Mouse (Mus musculus): ENCODE measurements at regions not wholly inside any gene's neighbourhood (a gene's known extent, or its start where the extent isn't known, plus 50 kb on each side); places are given as distances from the start of the nearest gene placed in this dataset.

DNA sequence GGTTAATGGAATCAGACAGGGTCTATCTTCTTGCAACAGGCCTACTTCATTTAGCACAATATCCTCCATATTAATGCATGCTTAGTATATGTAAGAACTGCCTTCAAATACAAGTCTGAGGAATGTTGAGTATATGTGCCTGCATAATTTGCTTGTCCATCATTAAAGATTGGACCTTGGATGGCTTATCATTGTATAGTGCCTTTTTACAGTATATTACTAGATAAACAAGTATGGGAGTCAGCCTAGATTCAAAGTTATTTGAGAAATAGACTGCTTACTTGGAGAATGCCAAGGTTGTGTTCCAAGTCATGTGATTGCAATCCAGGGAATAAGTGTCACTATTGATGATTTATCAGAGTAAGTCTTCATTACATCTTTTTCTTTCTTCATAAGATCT lies 491.6 kb upstream of the Btbd3 start:
- no peaks in the 10 kb centered on the region for H3K9me3 ChIP-seq
- H3K4me1 ChIP-seq, result no peaks in the 10 kb centered on the region
- no peaks in the 10 kb centered on the region for H3K27me3 ChIP-seq (ENCODE audit: insufficient read depth, poor library complexity, severe bottlenecking)
- no peak for DNase-seq (ENCODE audit: low spot score)
- no peaks in the 10 kb centered on the region for H3K36me3 ChIP-seq
- H3K4me3 ChIP-seq, result no peak overlapping the region
- no peak overlapping the region for H3K27ac ChIP-seq

DNA sequence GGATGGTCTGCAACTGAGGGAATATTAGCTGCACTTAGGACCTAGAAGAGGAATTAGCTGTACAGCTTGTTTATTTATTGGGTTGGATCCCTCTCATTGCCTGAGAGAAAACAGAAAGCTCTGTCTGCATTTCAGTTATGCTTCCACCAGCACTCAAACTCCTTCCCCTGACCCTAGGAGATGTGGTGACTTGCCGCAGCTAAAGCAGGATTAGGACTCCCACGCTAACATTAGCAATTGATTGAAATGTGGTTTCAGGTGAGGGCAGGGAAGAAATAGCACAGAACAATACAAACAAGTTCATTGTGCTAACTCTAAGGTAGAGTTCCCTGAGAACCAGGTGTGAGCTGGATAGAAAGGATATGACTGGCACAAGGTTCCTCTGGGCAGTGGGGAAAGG lies 496.9 kb upstream of the Btbd3 start:
- peaks cover 6% of the 10 kb centered on the region for H3K4me1 ChIP-seq
- no peak overlapping the region for H3K4me3 ChIP-seq
- WGBS, result 68% methylated on average over 2 of the region's 2 CpGs
- H3K27ac ChIP-seq, result no peak overlapping the region
- no peak for DNase-seq (ENCODE audit: low spot score)
- no peaks in the 10 kb centered on the region for H3K9me3 ChIP-seq
- no peaks in the 10 kb centered on the region for H3K36me3 ChIP-seq
- H3K27me3 ChIP-seq (ENCODE audit: insufficient read depth, poor library complexity, severe bottlenecking), result no peaks in the 10 kb centered on the region

DNA sequence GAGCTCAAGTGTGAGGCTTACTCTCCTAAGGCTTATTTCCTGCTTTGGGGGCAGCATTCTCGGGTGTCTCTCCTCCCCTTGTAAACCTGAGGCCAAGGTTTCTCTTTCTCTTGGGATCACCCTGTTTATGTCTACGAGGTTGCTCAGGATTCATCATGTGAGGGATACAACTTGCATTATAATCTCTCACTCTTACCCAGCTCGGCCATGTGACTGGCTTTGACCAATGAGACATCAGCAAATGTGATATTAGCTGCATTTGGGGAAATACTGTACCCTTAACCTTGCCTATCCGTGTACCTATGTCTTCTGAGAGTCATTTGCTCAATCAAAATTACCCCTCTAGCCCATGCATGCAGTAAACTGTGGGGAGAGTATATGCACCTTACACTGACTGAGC lies 498.0 kb upstream of the Btbd3 start:
- Histone ChIP-seq H3K4me3 (no peak overlapping the region), H3K27ac (no peak overlapping the region), H3K4me1 (peaks cover 6% of the 10 kb centered on the region), H3K27me3 (ENCODE audit: insufficient read depth, poor library complexity, severe bottlenecking) (no peaks in the 10 kb centered on the region), H3K9me3 (no peaks in the 10 kb centered on the region), H3K36me3 (no peaks in the 10 kb centered on the region)
- WGBS, result 71% methylated on average over 4 of the region's 4 CpGs
- DNase-seq (ENCODE audit: low spot score), result no peak

DNA sequence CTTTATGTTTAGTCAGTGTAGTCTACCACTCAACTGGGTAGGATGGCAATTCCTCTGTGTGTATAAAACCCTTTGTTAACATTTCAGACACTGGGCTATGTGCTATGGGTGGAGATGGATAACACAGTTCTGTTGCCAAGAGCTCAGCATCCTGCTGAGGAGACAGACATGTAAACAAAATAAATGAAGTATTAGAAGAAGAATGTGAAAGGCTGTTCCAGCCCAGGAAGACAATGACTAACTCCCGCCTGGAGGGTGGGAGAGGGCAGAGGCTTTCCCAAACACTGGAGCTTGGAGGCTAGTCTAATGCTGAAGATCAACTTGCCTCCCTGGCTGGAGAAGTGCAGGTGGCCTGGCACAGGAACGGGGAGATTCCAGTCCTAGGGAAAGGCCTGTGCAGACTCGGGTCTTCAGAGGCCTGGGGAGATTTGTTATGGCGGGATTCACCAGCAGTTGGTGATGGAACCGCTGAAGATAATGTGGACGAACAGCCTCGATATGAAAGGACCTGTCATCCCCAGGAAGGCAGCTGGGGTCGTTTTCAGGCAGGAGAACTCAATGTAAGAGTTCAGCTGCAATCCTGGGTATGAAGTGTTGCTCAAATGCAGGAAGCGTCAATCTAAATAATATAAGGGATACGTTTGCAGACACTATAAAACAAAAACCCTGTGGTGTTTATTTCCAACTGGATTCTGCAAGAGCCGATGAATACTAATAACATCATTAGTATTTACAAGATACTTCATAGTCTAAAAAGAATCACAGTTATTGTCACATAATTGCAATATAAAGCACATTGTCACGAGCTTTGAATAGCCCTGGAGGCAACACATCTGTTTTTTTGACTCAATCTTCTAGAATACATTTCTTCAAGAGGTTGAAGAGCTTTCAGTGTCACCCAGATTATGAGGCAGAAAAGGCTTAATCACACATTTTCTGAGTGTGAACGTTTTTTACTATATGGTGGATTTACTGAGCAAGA lies 498.8 kb upstream of the Btbd3 start:
- Histone ChIP-seq H3K4me1 (peaks cover 6% of the 10 kb centered on the region), H3K36me3 (no peaks in the 10 kb centered on the region), H3K9me3 (no peaks in the 10 kb centered on the region), H3K27me3 (ENCODE audit: insufficient read depth, poor library complexity, severe bottlenecking) (no peaks in the 10 kb centered on the region), H3K4me3 (no peak overlapping the region), H3K27ac (no peak overlapping the region)
- no peak for DNase-seq (ENCODE audit: low spot score)
- 58% methylated on average over 13 of the region's 13 CpGs for WGBS

DNA sequence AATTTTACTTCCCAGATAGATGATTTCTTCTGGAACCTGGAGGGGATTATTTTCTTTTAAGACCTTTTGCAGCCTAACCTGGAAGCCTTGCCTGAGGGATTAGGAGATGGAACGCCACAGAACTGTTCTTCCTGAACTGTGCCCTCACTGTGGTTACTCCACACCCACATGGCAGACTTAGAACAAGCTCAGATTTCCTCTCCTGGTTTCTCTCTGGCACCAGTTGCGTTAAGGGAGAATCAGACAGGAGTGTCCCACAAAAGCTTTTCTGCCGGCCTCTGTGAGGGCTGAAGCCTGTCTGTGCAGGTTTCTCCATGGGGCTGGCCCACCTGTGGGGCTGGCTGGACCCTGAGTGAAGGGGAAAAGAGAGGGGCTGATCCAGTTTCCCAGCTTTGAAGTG lies 500.1 kb upstream of the Btbd3 start:
- DNase-seq (ENCODE audit: low spot score), result no peak
- H3K4me3 ChIP-seq, result no peak overlapping the region

DNA sequence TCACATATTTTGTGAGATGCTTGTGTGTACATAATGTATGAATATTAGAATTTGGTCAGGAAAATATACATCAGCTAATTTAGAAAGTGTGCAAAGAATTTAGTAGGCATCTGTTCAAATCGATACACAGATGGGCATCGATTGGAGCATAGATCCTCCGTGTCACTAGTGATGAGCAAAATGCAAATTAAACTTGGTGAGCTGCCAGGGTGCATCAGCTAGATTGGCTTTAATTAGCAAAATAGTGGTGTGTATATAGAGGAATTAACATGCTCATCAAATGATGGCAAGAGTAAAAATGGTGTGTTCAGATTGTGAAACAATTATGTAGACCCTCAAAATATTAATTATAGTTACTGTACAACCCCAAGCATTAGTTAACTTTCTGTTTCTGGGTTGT lies 501.9 kb upstream of the Btbd3 start:
- DNase-seq (ENCODE audit: low spot score), result no peak
- Histone ChIP-seq H3K27me3 (ENCODE audit: insufficient read depth, poor library complexity, severe bottlenecking) (no peaks in the 10 kb centered on the region), H3K27ac (no peak overlapping the region), H3K4me3 (no peak overlapping the region), H3K4me1 (peaks cover 6% of the 10 kb centered on the region), H3K9me3 (no peaks in the 10 kb centered on the region), H3K36me3 (no peaks in the 10 kb centered on the region)
- 91% methylated on average over 3 of the region's 3 CpGs for WGBS

More for the DNA sequence above, 500.1 kb upstream of the Btbd3 start:
- H3K27me3 ChIP-seq (ENCODE audit: insufficient read depth, poor library complexity, severe bottlenecking), result no peaks in the 10 kb centered on the region
- no peaks in the 10 kb centered on the region for H3K36me3 ChIP-seq
- peaks cover 6% of the 10 kb centered on the region for H3K4me1 ChIP-seq
- WGBS, result 6% methylated on average over 3 of the region's 3 CpGs
- H3K9me3 ChIP-seq, result no peaks in the 10 kb centered on the region
- no peak overlapping the region for H3K27ac ChIP-seq

DNA sequence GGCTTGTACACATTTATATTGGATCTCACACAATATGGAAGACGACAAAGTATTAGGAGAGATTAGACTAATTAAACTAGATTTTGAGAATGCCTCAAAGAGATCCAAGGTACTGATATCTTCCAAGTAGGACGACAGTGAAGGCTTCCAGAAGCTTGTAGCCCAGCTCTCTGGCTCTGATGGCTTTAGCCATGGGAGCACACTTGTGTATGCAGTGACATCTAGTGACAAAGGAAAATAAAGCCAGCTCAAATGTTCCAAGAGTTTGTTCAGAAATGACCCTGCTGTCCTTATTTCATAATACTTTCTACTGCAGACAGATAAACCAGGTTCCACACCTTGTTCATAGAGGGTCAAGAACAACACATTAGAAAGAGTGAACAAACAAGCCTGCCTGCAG lies 524.0 kb upstream of the Btbd3 start:
- no peak overlapping the region for H3K27ac ChIP-seq
- H3K36me3 ChIP-seq, result no peaks in the 10 kb centered on the region
- H3K9me3 ChIP-seq, result no peaks in the 10 kb centered on the region
- DNase-seq (ENCODE audit: low spot score), result no peak
- H3K27me3 ChIP-seq (ENCODE audit: insufficient read depth, poor library complexity, severe bottlenecking), result no peaks in the 10 kb centered on the region
- H3K4me1 ChIP-seq, result peaks cover 13% of the 10 kb centered on the region
- H3K4me3 ChIP-seq, result no peak overlapping the region
- WGBS, result 1% methylated on average over 2 of the region's 2 CpGs

DNA sequence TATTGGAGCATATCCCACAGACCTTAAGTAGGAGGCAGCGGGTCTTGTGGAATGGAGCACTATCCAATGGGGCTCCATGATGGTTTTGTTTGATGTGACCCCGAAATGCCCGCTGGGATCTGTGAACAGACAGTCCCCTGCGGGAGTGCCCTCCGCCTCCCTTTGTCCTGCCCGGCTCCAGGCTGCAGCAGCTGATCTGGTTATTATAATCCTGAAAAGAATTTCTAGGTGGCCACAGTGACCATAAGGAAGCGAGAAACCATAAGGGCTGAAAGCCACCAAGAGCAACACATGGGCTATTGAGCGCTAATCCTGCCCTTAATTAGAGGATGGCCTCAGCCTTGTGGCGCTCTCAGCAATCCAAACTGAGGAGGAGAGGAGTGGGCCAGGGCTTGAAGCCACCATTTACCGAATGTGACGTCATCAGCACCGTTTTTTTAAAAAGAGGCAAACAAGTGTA lies 525.9 kb upstream of the Btbd3 start:
- DNase-seq (ENCODE audit: low spot score), result no peak
- Histone ChIP-seq H3K27me3 (ENCODE audit: insufficient read depth, poor library complexity, severe bottlenecking) (no peaks in the 10 kb centered on the region), H3K4me3 (no peak overlapping the region), H3K27ac (no peak overlapping the region), H3K4me1 (peaks cover 13% of the 10 kb centered on the region), H3K9me3 (no peaks in the 10 kb centered on the region), H3K36me3 (no peaks in the 10 kb centered on the region)
- WGBS, result 74% methylated on average over 12 of the region's 12 CpGs

DNA sequence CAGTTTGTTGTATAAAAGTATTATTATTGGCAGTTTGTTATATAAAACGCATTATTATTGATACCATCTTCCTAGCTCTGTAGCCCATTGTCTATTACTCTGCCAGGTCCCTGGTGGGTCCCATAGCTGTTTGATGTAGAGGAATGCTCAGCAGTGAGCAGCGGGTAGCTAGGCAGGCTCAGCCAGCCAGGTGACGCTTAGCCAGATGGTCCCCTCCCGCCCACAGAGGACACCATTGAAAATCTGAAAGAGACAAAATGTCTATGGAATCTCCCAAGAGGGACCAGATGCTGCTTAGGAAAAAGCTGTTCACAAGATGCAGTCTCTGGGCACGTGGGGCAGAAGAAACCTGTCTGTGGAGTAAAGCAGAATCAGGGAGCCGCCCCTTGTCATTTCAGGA lies 526.5 kb upstream of the Btbd3 start:
- Histone ChIP-seq H3K27me3 (ENCODE audit: insufficient read depth, poor library complexity, severe bottlenecking) (no peaks in the 10 kb centered on the region), H3K9me3 (no peaks in the 10 kb centered on the region), H3K4me1 (peaks cover 13% of the 10 kb centered on the region), H3K4me3 (no peak overlapping the region), H3K27ac (no peak overlapping the region), H3K36me3 (no peaks in the 10 kb centered on the region)
- 75% methylated on average over 6 of the region's 6 CpGs for WGBS
- no peak for DNase-seq (ENCODE audit: low spot score)

DNA sequence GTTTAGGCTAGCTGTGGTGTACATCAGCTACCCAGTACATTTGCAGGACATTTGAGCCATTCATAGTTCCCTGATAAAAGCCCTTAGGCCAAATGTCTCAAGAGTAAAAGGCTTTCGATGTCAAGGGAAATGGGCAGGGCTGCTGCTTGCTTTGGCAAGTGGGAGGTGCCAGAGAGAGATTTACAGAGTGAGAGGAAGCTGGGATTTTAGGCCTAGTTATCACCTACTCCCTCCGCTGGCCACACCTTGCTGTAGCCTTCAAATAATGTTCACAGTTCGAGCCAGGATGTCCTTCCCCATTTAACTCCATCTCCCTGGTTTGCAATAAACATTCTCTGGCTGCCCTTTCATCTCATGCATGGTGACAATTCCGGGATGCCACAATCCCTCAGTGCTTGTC lies 527.2 kb upstream of the Btbd3 start:
- DNase-seq (ENCODE audit: low spot score), result no peak

DNA sequence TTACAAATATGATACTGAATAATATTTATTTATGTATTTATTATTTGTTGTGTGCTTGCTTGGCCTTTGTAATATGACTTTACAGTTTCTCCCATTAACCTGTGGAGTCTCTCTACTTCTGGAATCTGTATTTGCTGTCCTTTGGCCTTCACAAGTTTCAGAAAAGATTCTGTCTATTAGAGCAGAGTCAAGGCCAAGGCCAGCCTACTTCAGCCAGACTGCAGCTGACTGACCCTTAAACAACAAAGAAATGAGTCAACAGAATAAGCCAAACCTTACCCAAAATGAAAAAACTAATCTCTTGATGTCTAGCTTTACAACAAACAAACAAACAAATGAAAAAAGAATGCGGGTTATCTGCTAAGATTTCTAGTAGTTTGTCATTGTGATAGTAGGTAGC lies 532.7 kb upstream of the Btbd3 start:
- no peaks in the 10 kb centered on the region for H3K9me3 ChIP-seq
- H3K4me1 ChIP-seq, result peaks cover 5% of the 10 kb centered on the region; the same call in 1 of the 2 replicates
- DNase-seq (ENCODE audit: low spot score), result no peak
- H3K36me3 ChIP-seq, result no peaks in the 10 kb centered on the region
- no peak overlapping the region for H3K4me3 ChIP-seq
- H3K27ac ChIP-seq, result no peak overlapping the region
- H3K27me3 ChIP-seq (ENCODE audit: insufficient read depth, poor library complexity, severe bottlenecking), result no peaks in the 10 kb centered on the region
- WGBS, result 87% methylated on average over 1 of the region's 1 CpGs

More for the DNA sequence above, 527.2 kb upstream of the Btbd3 start:
- Histone ChIP-seq H3K4me3 (no peak overlapping the region), H3K27ac (0 out of 2 replicates have a peak overlapping the region, but pooled peaks have one; percentile 16), H3K27me3 (ENCODE audit: insufficient read depth, poor library complexity, severe bottlenecking) (no peaks in the 10 kb centered on the region), H3K9me3 (no peaks in the 10 kb centered on the region), H3K4me1 (peaks cover 13% of the 10 kb centered on the region), H3K36me3 (no peaks in the 10 kb centered on the region)
- WGBS, result 21% methylated on average over 4 of the region's 4 CpGs

DNA sequence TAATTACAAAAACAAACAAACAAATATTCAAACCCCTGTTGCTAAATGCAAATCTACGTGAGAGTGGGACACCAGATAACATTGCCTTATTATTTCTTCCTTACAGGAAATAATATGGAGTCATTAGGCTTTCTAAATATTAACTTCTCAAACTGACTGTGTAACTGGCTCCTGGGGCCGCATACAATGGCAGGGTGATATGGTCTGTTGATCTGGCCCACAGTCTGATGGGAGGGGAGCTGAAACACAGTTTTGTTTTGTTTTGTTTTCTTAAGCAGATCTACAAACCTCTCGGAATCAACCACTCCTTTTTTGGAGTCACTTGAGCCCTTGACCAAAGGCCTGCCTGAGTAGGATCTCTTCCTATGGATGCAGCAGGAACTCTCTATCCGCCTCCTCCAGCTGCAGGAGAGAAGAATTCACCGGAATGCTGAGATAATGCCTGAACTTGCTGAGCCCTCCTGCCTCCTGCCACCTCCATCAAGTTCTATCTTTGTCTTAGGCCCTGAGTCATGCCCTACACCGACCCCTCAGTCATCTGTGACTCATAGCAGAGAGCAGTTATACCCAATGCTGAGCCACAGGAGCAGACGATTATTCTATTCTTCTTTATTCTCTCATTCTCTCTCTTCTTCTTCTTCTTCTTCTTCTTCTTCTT lies 534.5 kb upstream of the Btbd3 start:
- Histone ChIP-seq H3K9me3 (no peaks in the 10 kb centered on the region), H3K4me3 (no peak overlapping the region), H3K27ac (no peak overlapping the region; the same call in 1 of the 2 replicates), H3K36me3 (no peaks in the 10 kb centered on the region), H3K27me3 (ENCODE audit: insufficient read depth, poor library complexity, severe bottlenecking) (no peaks in the 10 kb centered on the region), H3K4me1 (peaks cover 5% of the 10 kb centered on the region; the same call in 1 of the 2 replicates)
- 35% methylated on average over 7 of the region's 7 CpGs for WGBS
- no peak for DNase-seq (ENCODE audit: low spot score)

DNA sequence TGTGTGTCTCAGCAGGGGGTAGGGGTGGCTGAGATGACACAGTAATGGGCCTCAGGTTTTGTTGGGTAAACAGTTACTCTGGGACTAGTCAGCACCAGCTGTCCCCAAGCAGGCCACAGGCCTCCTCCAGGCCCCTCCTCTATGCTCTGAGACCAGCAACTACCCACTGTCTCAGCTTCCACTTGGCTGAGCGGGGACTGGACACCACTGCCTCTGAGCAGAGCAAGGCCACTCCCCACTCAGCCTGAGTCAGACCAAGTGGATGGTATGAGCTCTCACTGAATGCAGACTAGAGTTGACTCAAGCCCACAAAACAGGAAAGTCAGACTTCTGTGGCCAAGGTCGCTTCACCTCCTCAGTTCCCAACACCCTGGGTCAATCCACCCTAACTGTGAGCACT lies 540.5 kb upstream of the Btbd3 start:
- Histone ChIP-seq H3K36me3 (no peaks in the 10 kb centered on the region), H3K27ac (0 out of 2 replicates have a peak overlapping the region, but pooled peaks have one; percentile 3), H3K9me3 (no peaks in the 10 kb centered on the region), H3K4me3 (no peak overlapping the region), H3K4me1 (0 out of 2 replicates have a peak, but pooled peaks cover 4% of the 10 kb centered on the region), H3K27me3 (ENCODE audit: insufficient read depth, poor library complexity, severe bottlenecking) (no peaks in the 10 kb centered on the region)
- DNase-seq (ENCODE audit: low spot score), result no peak
- WGBS, result 82% methylated on average over 2 of the region's 2 CpGs

Measured in heart, embryonic 10.5 days (tissue).